Mouse (Mus musculus) midbrain, embryonic 15.5 days (tissue): ENCODE measurements around the gene Krt5. TPM values are rescaled to one million over a fixed set of nuclear protein-coding genes. Genes with fewer than 3 reads are reported as not detected.
"Not testable (repeated sequence)": the region's sequence is repeated elsewhere in the genome, so short reads cannot be mapped to it uniquely, and the experiment has no call there.

ENCODE experiments used
- ATAC-seq: fragments of 200-750 bp; cut with Nextera tagmentation; replicated peaks from 2 replicates; pipeline ENCODE4 v1.8.0; 2017; ENCODE audit warnings: moderate TSS enrichment
- H3K27ac ChIP-seq: fragments of 300-500 bp; sonication (generic); 2 replicates; pipeline ENCODE4 v1.5.1; 2015; ENCODE audit warnings: mild to moderate bottlenecking, inconsistent platforms
- H3K27me3 ChIP-seq: fragments of 300-500 bp; sonication (generic); replicated peaks from 2 replicates; pipeline ENCODE4 v1.6.1; 2015; ENCODE audit warnings: inconsistent platforms
- H3K36me3 ChIP-seq: fragments of 300-500 bp; sonication (generic); replicated peaks from 2 replicates; pipeline ENCODE4 v1.6.1; 2015; ENCODE audit warnings: inconsistent platforms
- H3K4me1 ChIP-seq: fragments of 300-500 bp; sonication (generic); 2 replicates; pipeline ENCODE4 v1.6.1; 2015; ENCODE audit warnings: inconsistent platforms
- H3K4me2 ChIP-seq: fragments of 300-500 bp; sonication (generic); 2 replicates; pipeline ENCODE4 v1.6.1; 2015; ENCODE audit warnings: inconsistent platforms, mild to moderate bottlenecking, moderate library complexity
- H3K4me3 ChIP-seq: fragments of 300-500 bp; sonication (generic); 2 replicates; pipeline ENCODE4 v1.5.1; 2015; ENCODE audit warnings: mild to moderate bottlenecking, inconsistent platforms
- H3K9ac ChIP-seq: fragments of 300-500 bp; sonication (generic); 2 replicates; pipeline ENCODE4 v1.6.1; 2015; ENCODE audit warnings: mild to moderate bottlenecking, inconsistent platforms
- H3K9me3 ChIP-seq: fragments of 300-500 bp; sonication (generic); 2 replicates; pipeline ENCODE4 v1.6.1; 2016; ENCODE audit warnings: inconsistent platforms
- WGBS: fragments of 180-500 bp; shearing (Covaris S2); methylation state at CpG from one replicate; pipeline ENCODE4 v1.1.7; 2015; ENCODE audit warnings: mixed read lengths; 5-methylcytosine and 5-hydroxymethylcytosine counted together
- microRNA-seq: library from miRNA; unstranded; fragments of <30 nt; microRNA quantifications from one replicate; pipeline ENCODE4, GENCODE M21; 2016
- polyA plus RNA-seq: library from polyadenylated mRNA; unstranded; fragments of >200 nt; fragmentation: Nextera tagmentation; extraction: Ambion mirVana; gene quantifications from 2 replicates; pipeline ENCODE4 v1.2.1, GENCODE M21; 2015

The Krt5 gene
- polyA plus RNA-seq, 1 experiment from 2014 or later, result 5.8 TPM

GRCm38 (mm10) chr15:101697326-101698188, 15.1 kb downstream of the Krt5 start:
- Histone ChIP-seq H3K36me3 (no peaks in the 10 kb centered on the region), H3K4me3 (no peak overlapping the region), H3K9ac (no peak overlapping the region), H3K27me3 (no peaks in the 10 kb centered on the region), H3K9me3 (no peaks in the 10 kb centered on the region), H3K4me1 (no peaks in the 10 kb centered on the region), H3K27ac (no peak overlapping the region), H3K4me2 (no peak overlapping the region)
- 68% methylated on average over 8 of the region's 8 CpGs for WGBS
- ATAC-seq, result no peak

- WGBS, result 85% methylated on average over 5 of the region's 5 CpGs
Observed at GRCm38 (mm10) chr15:101694207-101694606, 18.5 kb downstream of the Krt5 start, which contains the start of gene Krt6a. Gene Krt6a, minus strand, starts transcription at chr15:101694307.

GRCm38 (mm10) chr15:101690460-101690859, 22.2 kb downstream of the Krt5 start:
- not testable (repeated sequence) for H3K9me3 ChIP-seq, H3K4me2 ChIP-seq, ATAC-seq, H3K4me1 ChIP-seq, H3K9ac ChIP-seq, H3K27me3 ChIP-seq, H3K4me3 ChIP-seq, H3K36me3 ChIP-seq, H3K27ac ChIP-seq
- WGBS, result 92% methylated on average over 5 of the region's 5 CpGs

More at GRCm38 (mm10) chr15:101694207-101694606, 18.5 kb downstream of the Krt5 start, which contains the start of gene Krt6a:
- Histone ChIP-seq H3K9me3 (no peaks in the 10 kb centered on the region), H3K4me3 (no peak within 1 kb of the TSS), H3K4me1 (no peaks in the 10 kb centered on the region), H3K9ac (no peak within 1 kb of the TSS), H3K4me2 (no peak within 1 kb of the TSS), H3K27me3 (no peaks in the 10 kb centered on the region), H3K36me3 (no peaks in the 10 kb centered on the region), H3K27ac (no peak within 1 kb of the TSS)
- no peak for ATAC-seq

GRCm38 (mm10) chr15:101688161-101688560, 24.5 kb downstream of the Krt5 start:
- Histone ChIP-seq H3K4me2 (no peak overlapping the region), H3K27ac (no peak overlapping the region), H3K36me3 (no peaks in the 10 kb centered on the region), H3K9ac (no peak overlapping the region), H3K27me3 (no peaks in the 10 kb centered on the region), H3K9me3 (no peaks in the 10 kb centered on the region), H3K4me3 (no peak overlapping the region), H3K4me1 (no peaks in the 10 kb centered on the region)
- ATAC-seq, result no peak
- 62% methylated on average over 2 of the region's 2 CpGs for WGBS

- no peaks in the 10 kb centered on the region for H3K27me3 ChIP-seq
- 87% methylated on average over 2 of the region's 2 CpGs for WGBS
- ATAC-seq, result no peak
Observed at GRCm38 (mm10) chr15:101680187-101680586, 32.5 kb downstream of the Krt5 start, which contains the start of gene Krt6b. Gene Krt6b, minus strand, starts transcription at chr15:101680287.

GRCm38 (mm10) chr15:101675978-101676377, 36.7 kb downstream of the Krt5 start:
- WGBS, result 90% methylated on average over 1 of the region's 1 CpGs
- no peak overlapping the region for H3K9ac ChIP-seq
- H3K4me3 ChIP-seq, result no peak overlapping the region
- no peaks in the 10 kb centered on the region for H3K9me3 ChIP-seq
- H3K4me1 ChIP-seq, result no peaks in the 10 kb centered on the region
- no peaks in the 10 kb centered on the region for H3K27me3 ChIP-seq
- H3K4me2 ChIP-seq, result no peak overlapping the region
- no peak for ATAC-seq
- no peak overlapping the region for H3K27ac ChIP-seq
- H3K36me3 ChIP-seq, result no peaks in the 10 kb centered on the region

More at GRCm38 (mm10) chr15:101680187-101680586, 32.5 kb downstream of the Krt5 start, which contains the start of gene Krt6b:
- H3K4me2 ChIP-seq, result no peak within 1 kb of the TSS
- no peaks in the 10 kb centered on the region for H3K4me1 ChIP-seq
- no peaks in the 10 kb centered on the region for H3K9me3 ChIP-seq
- no peak within 1 kb of the TSS for H3K27ac ChIP-seq
- H3K4me3 ChIP-seq, result no peak within 1 kb of the TSS
- H3K9ac ChIP-seq, result no peak within 1 kb of the TSS
- no peaks in the 10 kb centered on the region for H3K36me3 ChIP-seq

Small RNA genes lying within 50 kb of the gene (microRNA-seq; reads per million reads assigned to microRNA genes)
- gene Gm44323 (not detected), gene Gm44342 (not detected), gene Gm44383 (not detected)

Other genes with a start within 250 kb of the Krt5 start
- gene Krt81, start 249.1 kb downstream of the Krt5 start, polyA plus RNA-seq, result 0.12 TPM in 1 of 2 replicates, not detected in the other
- 0.17 TPM in 1 of 2 replicates, not detected in the other for gene Krt86, start 239.4 kb downstream of the Krt5 start, polyA plus RNA-seq
- not detected in 2 replicates for gene Krt83, start 221.4 kb downstream of the Krt5 start, polyA plus RNA-seq
- gene Gm49425, start 195.6 kb downstream of the Krt5 start, polyA plus RNA-seq, result not detected in 2 replicates
- gene Krt84, start 180.1 kb downstream of the Krt5 start, polyA plus RNA-seq, result not detected in 2 replicates
- gene Krt82, start 162.2 kb downstream of the Krt5 start, polyA plus RNA-seq, result not detected in 2 replicates
- gene Krt90, start 149.9 kb downstream of the Krt5 start, polyA plus RNA-seq, result 0.10 TPM in 1 of 2 replicates, not detected in the other
- gene Krt75, start 139.0 kb downstream of the Krt5 start, polyA plus RNA-seq, result 0.08 and 0.17 TPM in 2 replicates
- gene Gm5414, start 84.7 kb downstream of the Krt5 start, polyA plus RNA-seq, result not detected in 2 replicates
- not detected in 2 replicates for gene Gm5478, start 65.5 kb downstream of the Krt5 start, polyA plus RNA-seq
- not detected in 2 replicates for gene Krt6b, start 32.6 kb downstream of the Krt5 start, polyA plus RNA-seq
- gene Krt6a, start 18.6 kb downstream of the Krt5 start, polyA plus RNA-seq, result 0.17 TPM in 1 of 2 replicates, not detected in the other
- 0.08 TPM in 2 replicates for gene Krt71, start 30.2 kb upstream of the Krt5 start, polyA plus RNA-seq
- gene Krt72, start 73.6 kb upstream of the Krt5 start, polyA plus RNA-seq, result not detected in 2 replicates
- gene Krt73, start 89.4 kb upstream of the Krt5 start, polyA plus RNA-seq, result 0.46 and 0.73 TPM in 2 replicates
- not detected in 2 replicates for gene Krt2, start 105.3 kb upstream of the Krt5 start, polyA plus RNA-seq
- 12.3 and 12.8 TPM in 2 replicates for gene Krt1, start 137.9 kb upstream of the Krt5 start, polyA plus RNA-seq
- gene Krt77, start 156.8 kb upstream of the Krt5 start, polyA plus RNA-seq, result 0.23 and 0.54 TPM in 2 replicates
- not detected in 2 replicates for gene Krt76, start 180.0 kb upstream of the Krt5 start, polyA plus RNA-seq
- gene Krt4, start 211.8 kb upstream of the Krt5 start, polyA plus RNA-seq, result 0.18 and 0.90 TPM in 2 replicates
- 0.11 and 0.13 TPM in 2 replicates for gene Krt79, start 227.4 kb upstream of the Krt5 start, polyA plus RNA-seq
- not detected in 2 replicates for gene Krt78, start 241.4 kb upstream of the Krt5 start, polyA plus RNA-seq